Mouse (Mus musculus) small intestine, adult 2 months (tissue): ENCODE measurements around the gene Tspear. TPM values are rescaled to one million over a fixed set of nuclear protein-coding genes. Genes with fewer than 3 reads are reported as not detected.

ENCODE experiments used
- H3K27ac ChIP-seq: fragments of 200-500 bp; 2 replicates; pipeline ENCODE4 v1.5.1; 2012; ENCODE audit warnings: low read depth, low read length, control low read depth, inconsistent platforms; ENCODE audit not compliant: insufficient read depth
- H3K27me3 ChIP-seq: fragments of 200-500 bp; 2 replicates; pipeline ENCODE4 v1.6.1; 2012; ENCODE audit warnings: mild to moderate bottlenecking, moderate library complexity, low read length, inconsistent platforms; ENCODE audit not compliant: control insufficient read depth, insufficient read depth
- H3K36me3 ChIP-seq: fragments of 200-500 bp; 2 replicates; pipeline ENCODE4 v1.6.1; 2012; ENCODE audit warnings: mild to moderate bottlenecking, low read length, control low read depth, inconsistent platforms; ENCODE audit not compliant: control insufficient read depth, insufficient read depth
- H3K4me1 ChIP-seq: fragments of 200-500 bp; 2 replicates; pipeline ENCODE4 v1.6.1; 2012; ENCODE audit warnings: low read length, inconsistent platforms, mixed read lengths; ENCODE audit not compliant: control insufficient read depth, insufficient read depth, insufficient read length
- H3K4me3 ChIP-seq: fragments of 200-500 bp; 2 replicates; pipeline ENCODE4 v1.5.1; 2012; ENCODE audit warnings: low read depth, mild to moderate bottlenecking, control low read depth, inconsistent platforms, low read length, moderate library complexity
- CTCF ChIP-seq: fragments of 200-500 bp; IDR thresholded peaks from 2 replicates; pipeline ENCODE4 v1.5.1; 2012; ENCODE audit warnings: low read depth, mild to moderate bottlenecking, control low read depth, inconsistent platforms, low read length, moderate library complexity, mixed read lengths; ENCODE audit not compliant: insufficient replicate concordance, insufficient read length; ENCODE audit errors: extremely low read depth
- POLR2A ChIP-seq: fragments of 200-500 bp; IDR thresholded peaks from 2 replicates; pipeline ENCODE4 v1.6.1; 2012; ENCODE audit warnings: low read depth, mild to moderate bottlenecking, control low read depth, inconsistent platforms, low read length, moderate library complexity
- whole genome bisulfite sequencing: fragments of 180-500 bp; shearing (Covaris S2); methylation state at CpG from one replicate; pipeline ENCODE4 v1.1.7; 2018; 5-methylcytosine and 5-hydroxymethylcytosine counted together
- polyA plus RNA-seq: library from polyadenylated mRNA; depleted of rRNA; stranded (reverse); fragments of >200 nt; gene quantifications from 2 replicates; pipeline ENCODE4 v1.2.3, GENCODE M21; 2012

Tspear gene
- polyA plus RNA-seq, 1 experiment: 0.33 TPM

DNA sequence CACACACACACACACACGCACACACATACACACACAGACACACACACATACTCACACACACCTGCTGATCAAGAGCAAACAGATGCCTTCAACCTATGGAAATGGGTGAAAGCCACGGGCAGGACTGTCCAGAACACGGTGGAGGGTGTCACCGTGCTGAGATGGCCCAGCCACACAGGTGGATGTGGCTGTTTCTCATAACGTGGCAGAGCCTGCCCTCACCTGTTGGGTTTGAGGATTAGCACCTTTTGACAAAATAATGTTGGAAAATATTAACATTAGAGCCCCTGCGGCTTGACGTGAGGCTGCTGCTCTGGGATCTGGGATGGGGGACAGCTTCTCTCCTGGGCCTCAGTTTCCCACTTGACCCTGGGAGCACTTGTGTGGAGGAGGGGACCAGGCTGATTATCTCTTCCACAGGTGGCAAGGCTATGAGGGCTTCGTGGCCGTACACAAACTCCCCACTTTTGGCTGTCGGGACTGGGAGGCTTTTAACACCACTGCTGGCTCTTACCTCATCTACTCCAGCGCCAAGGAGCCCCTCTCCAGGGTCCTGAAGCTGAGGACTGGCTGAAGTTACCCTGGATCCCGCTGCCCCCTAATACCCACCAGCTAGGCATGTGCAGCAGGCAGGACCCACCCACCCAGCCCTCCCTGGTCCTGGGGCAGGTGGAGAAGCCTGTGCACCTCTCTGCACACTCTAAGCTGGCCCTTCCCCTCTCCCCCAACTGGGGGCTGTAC, 199.8 kb downstream of the Tspear start:
- Histone ChIP-seq H3K27me3 (no peaks in the 10 kb centered on the region), H3K4me3 (no peak overlapping the region), H3K36me3 (no peaks in the 10 kb centered on the region), H3K4me1 (no peaks in the 10 kb centered on the region), H3K27ac (no peak overlapping the region)
- WGBS: 38% methylated on average over 12 of the region's 12 CpGs
- TF ChIP-seq CTCF (0 out of 2 replicates have a peak, but pooled peaks have one; percentile 7), POLR2A (no peak)

DNA sequence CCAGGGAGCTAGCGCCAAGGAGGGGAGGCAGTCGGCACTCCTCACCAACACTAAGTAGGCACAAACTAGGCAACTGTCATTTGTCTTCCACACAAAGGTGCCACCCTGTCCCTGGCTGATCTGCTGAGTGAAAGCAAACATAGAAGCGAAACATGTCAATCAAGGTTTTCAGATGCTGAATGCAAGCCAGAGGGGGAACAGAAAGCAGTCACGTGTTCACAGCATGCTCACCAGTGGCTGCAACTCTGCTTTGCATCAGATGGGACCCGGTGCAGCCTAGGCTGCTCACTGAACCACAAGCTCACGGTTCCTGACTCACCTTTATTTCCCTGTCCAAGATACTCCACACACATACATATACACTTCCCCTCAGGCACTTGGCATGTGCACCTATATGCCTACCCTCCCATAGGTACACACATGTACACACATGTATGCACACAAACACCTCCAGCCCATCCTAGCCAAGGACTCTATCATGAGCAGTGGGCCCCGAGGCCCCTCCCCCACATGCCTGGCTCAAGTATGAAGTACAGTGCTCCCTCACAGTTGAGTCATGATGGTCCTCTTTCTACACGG, 204.7 kb downstream of the Tspear start:
- Histone ChIP-seq H3K27ac (no peak overlapping the region), H3K4me3 (no peak overlapping the region), H3K4me1 (no peaks in the 10 kb centered on the region), H3K36me3 (no peaks in the 10 kb centered on the region), H3K27me3 (no peaks in the 10 kb centered on the region)
- TF ChIP-seq CTCF (no peak), POLR2A (no peak)
- 74% methylated on average over 8 of the region's 8 CpGs for WGBS

DNA sequence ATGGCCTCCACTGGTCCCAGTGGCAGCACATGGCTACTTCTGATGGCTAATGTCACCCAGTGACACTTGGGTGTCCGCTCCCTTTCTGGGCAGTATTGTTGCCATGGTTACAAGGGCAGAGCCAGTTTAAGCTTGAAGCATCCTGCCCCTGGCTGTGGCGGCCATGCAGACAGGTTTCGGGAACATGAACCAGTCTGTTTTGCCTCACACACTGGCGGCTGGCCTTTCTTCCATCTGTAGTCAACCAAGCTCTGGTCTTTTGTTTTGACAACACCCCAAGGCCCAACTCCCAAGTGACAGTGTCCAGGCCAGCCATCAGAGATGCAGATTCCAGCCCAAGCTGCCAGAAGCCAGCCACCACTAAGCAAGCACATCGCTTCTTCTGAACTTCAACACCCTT, 209.2 kb downstream of the Tspear start:
- WGBS: 60% methylated on average over 5 of the region's 5 CpGs
- Histone ChIP-seq H3K4me1 (peaks cover 6% of the 10 kb centered on the region; the same call in 1 of the 2 replicates), H3K36me3 (no peaks in the 10 kb centered on the region), H3K4me3 (no peak overlapping the region), H3K27ac (peak overlapping the region; percentile 10; the same call in 1 of the 2 replicates), H3K27me3 (no peaks in the 10 kb centered on the region)
- TF ChIP-seq POLR2A: no peak

DNA sequence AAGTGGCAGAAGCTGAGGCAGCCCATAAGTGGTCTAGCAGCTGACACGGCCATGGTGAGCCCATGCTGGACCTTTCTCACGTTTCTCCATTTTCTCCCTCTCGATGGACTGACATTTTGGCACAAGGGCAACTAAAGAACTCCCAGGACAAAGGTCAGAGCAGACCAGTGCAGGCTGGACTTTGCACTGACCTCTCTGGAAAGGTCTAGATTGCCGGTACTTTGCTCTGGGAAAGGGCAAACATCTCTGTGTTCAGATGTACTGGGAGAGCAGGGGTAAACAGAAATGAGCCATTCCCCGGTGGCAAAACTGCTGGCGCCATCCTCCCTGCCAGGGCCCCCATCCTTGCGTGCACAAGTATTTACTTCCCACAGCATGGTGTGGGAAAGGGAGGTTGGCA, 213.8 kb downstream of the Tspear start:
- Histone ChIP-seq H3K4me1 (peaks cover 15% of the 10 kb centered on the region), H3K4me3 (no peak overlapping the region), H3K27ac (no peak overlapping the region), H3K36me3 (no peaks in the 10 kb centered on the region), H3K27me3 (peaks cover 14% of the 10 kb centered on the region)
- 35% methylated on average over 7 of the region's 7 CpGs for WGBS
- TF ChIP-seq POLR2A (no peak), CTCF (no peak)

DNA sequence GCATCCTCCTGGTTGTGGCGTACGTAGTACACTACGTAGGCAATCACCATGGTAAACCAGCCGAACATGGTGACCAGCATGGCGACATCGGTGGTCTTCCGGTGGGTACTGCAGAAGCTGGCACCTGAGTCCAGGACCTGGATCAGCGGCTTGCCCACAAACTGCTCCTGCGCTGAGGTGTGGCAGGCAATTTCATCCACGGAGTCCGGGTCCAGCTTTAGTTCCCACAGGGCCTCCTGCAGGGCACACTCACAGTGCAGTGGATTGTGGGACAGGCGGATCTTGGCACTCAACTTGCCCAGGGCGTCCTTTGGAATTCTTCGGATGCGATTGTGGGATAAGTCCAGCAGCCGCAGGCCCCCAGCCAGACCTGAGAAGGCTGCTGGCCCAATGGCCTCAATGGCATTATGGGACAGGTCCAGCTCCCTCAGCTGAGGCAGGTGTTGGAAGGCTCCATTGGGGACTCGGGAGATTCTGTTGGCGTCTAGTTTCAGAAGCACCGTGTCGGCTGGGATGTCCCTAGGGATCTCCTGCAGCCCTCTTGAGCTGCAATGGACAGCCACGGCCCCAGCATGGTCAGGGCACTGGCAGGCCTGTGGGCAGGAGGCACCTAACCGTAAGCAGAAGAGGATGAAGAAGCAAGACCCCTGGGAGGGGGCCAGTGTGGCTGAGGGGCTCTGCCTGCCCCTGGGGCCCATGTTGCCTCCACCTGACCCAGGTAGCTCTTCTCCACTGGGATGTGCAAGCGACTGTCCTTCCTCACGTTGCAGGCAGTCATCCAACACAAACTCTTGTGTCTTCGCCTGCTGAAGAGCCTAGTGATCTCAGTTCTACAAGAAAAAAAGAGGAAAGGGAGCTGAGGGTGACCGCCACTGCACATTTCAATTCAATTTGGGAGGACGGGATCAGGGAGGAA, 214.8 kb downstream of the Tspear start:
- 82% methylated on average over 27 of the region's 27 CpGs for WGBS
- peaks cover 15% of the 10 kb centered on the region for H3K4me1 ChIP-seq
- TF ChIP-seq POLR2A (no peak), CTCF (no peak)
- H3K36me3 ChIP-seq: no peaks in the 10 kb centered on the region
- H3K27me3 ChIP-seq: peaks cover 14% of the 10 kb centered on the region
- H3K4me3 ChIP-seq: peak overlapping the region; percentile 7; the same call in 1 of the 2 replicates
- H3K27ac ChIP-seq: no peak overlapping the region

DNA sequence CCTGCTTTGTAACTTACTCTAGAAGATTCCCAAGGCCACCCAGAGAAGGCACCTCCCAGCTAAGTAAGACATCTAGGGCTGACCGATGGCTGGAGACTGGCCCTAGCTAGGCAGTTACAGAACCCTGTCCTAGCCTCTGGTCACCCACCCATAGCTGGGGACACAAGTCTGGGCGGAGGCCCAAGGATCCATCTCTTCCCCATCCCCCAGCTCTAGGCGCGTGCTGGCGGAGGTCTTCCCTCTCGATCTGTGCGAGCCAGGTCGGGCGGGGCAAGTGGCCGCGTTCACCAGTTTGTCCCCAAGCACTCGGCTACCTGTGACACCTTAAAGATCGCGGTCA, 215.5 kb downstream of the Tspear start:
- H3K27ac ChIP-seq: no peak overlapping the region
- 2% methylated on average over 14 of the region's 14 CpGs for WGBS
- TF ChIP-seq CTCF: no peak
- no peak for TF ChIP-seq POLR2A
- peaks cover 14% of the 10 kb centered on the region for H3K27me3 ChIP-seq
- H3K4me3 ChIP-seq: peak overlapping the region; percentile 64
- H3K4me1 ChIP-seq: peaks cover 15% of the 10 kb centered on the region
- H3K36me3 ChIP-seq: no peaks in the 10 kb centered on the region

DNA sequence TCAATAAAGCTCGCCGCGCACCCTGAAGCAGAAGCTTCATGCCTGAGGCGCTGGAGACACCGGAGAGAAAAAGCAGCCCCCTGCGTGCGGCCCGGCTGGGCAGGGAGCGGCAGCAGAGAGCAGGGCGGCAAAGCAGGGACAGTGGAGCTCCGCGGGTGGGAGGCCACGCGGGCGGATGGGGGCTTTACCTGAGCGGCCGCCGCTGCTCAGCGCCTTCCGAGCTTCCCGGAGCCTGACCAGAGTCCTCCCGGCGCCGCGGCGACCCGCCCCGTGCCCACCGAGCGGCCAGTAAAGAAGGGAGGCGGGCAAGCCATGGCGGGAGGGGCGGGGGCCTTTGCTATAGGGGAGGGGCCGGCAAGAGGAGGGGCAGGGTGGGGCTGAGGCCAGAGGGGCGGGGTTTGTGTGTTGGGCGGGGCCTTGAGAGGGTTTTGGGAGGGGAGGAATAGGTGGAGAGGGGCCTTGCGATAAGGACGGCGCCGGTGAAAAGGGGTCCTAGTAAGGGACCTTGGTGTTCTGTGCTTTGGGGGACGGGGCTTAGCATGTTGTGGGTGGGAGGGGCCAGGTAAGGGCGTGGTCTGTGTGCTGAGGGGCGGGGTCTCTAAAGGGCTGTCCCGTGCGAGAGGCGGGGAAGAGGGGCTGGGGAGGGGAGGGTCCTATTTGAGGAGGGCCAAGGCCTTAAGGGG, 216.0 kb downstream of the Tspear start, which contains the start of gene Lrrc3:
Gene Lrrc3 (minus strand): TSS at position 326 of the 683 bp plus-strand sequence.
- Histone ChIP-seq H3K36me3 (no peaks in the 10 kb centered on the region), H3K4me1 (peaks cover 15% of the 10 kb centered on the region), H3K27me3 (peaks cover 14% of the 10 kb centered on the region), H3K27ac (no peak within 1 kb of the TSS), H3K4me3 (peak within 1 kb of the TSS; percentile 64)
- no peak for TF ChIP-seq POLR2A
- TF ChIP-seq CTCF: no peak
- 1% methylated on average over 46 of the region's 46 CpGs for WGBS
